Mouse (Mus musculus): ENCODE results near the gene Gm10271. TPM values are rescaled to one million over a fixed set of nuclear protein-coding genes. Genes with fewer than 3 reads are reported as not detected.

The Gm10271 gene
- polyA plus RNA-seq (2012; rRNA removed; ENCODE audit: low replicate concordance): not detected in 2 replicates

GRCm38 (mm10) chr10:116972509-116972908 is at the start of gene Gm10271:
TSS of gene Gm10271 (minus strand) at chr10:116972609.

GRCm38 (mm10) chr10:116986264-116987082 is 14.1 kb upstream of the Gm10271 start, which contains the start of gene Best3:
TSS of gene Best3 (plus strand) at chr10:116986314.

DNA sequence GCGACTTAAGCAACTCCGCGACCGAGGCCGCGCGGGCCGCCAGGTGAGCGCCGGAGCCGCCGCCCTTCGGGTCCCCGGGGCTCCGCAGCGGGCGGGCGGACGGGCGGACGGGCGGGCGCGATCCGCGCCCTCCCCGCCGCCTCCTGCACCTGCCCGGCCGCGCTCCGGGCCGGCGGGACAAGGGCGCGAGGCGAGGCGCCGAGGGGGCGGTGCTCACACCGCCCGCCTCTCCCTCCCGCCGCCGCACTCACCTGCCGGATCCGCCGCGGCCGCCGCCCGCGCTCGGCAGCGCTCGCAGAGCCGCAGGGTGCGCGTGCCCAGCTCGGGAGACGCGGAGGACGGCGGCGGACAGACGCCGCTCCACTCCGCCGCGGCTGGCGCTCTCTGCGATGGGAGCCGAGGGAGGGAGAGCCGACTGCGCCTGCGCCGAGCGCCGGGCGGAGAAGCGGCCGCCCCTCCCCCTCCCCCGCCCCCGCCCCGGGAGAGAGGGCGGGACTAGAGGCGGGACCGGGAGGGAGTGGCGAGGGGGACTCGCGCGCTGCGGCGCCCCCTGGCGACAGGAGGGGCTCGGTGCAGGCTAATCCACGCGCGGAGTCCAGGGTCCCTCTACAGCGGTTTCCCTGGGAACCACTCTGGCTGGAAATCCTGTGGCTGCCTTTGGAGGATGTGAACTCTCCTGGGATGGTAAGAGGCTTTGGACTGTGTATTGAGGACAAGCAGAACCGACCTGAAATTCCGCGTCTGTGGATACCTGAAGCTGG is 22.2 kb downstream of the Gm10271 start, which contains the start of gene Rab3ip:
Gene Rab3ip, minus strand, starts transcription at position 761 of the 761 bp plus-strand sequence.

Other genes starting within 250 kb of the Gm10271 start
- 0.06 and 0.08 TPM in 2 replicates for gene Myrfl, start 75.7 kb downstream of the Gm10271 start, polyA plus RNA-seq (2012; rRNA removed; ENCODE audit: low replicate concordance)
- 136 and 147 TPM in 2 replicates for gene Rab3ip, start 21.8 kb downstream of the Gm10271 start, polyA plus RNA-seq (2012; rRNA removed; ENCODE audit: low replicate concordance)
- gene Best3, start 13.7 kb upstream of the Gm10271 start, polyA plus RNA-seq (2012; rRNA removed; ENCODE audit: low replicate concordance): 0.17 and 1.3 TPM in 2 replicates
- not detected in 2 replicates for gene Lrrc10, start 72.7 kb upstream of the Gm10271 start, polyA plus RNA-seq (2012; rRNA removed; ENCODE audit: low replicate concordance)
- gene Cct2, start 91.2 kb upstream of the Gm10271 start, polyA plus RNA-seq (2012; rRNA removed; ENCODE audit: low replicate concordance): 39.4 and 67.8 TPM in 2 replicates
- 8.2 and 15.2 TPM in 2 replicates for gene Frs2, start 175.9 kb upstream of the Gm10271 start, polyA plus RNA-seq (2012; rRNA removed; ENCODE audit: low replicate concordance)